Mouse (Mus musculus) kidney, embryonic 14.5 days (tissue): ENCODE results near the gene Gprc5d. TPM values are rescaled to one million over a fixed set of nuclear protein-coding genes. Genes with fewer than 3 reads are reported as not detected.

Experiments
- ATAC-seq: fragments of 200-750 bp; cut with Nextera tagmentation; 2 replicates; pipeline ENCODE4 v1.8.0; 2017; ENCODE audit warnings: moderate number of reproducible peaks, mild to moderate bottlenecking, moderate TSS enrichment, moderate library complexity; ENCODE audit not compliant: low FRiP score, low TSS enrichment
- H3K27ac ChIP-seq: fragments of 300-500 bp; sonication (generic); 2 replicates; pipeline ENCODE4 v1.5.1; 2014; ENCODE audit warnings: low read depth, mild to moderate bottlenecking, low read length, moderate library complexity, mixed read lengths
- H3K27me3 ChIP-seq: fragments of 300-500 bp; sonication (generic); 2 replicates; pipeline ENCODE4 v1.6.1; 2014; ENCODE audit warnings: mild to moderate bottlenecking, low read length; ENCODE audit not compliant: control insufficient read depth, insufficient read depth
- H3K36me3 ChIP-seq: fragments of 300-500 bp; sonication (generic); 2 replicates; pipeline ENCODE4 v1.6.1; 2014; ENCODE audit warnings: low read length, mixed read lengths; ENCODE audit not compliant: control insufficient read depth, insufficient read depth
- H3K4me1 ChIP-seq: fragments of 300-500 bp; sonication (generic); 2 replicates; pipeline ENCODE4 v1.6.1; 2014; ENCODE audit warnings: low read length, mixed read lengths; ENCODE audit not compliant: control insufficient read depth, insufficient read depth
- H3K4me2 ChIP-seq: fragments of 300-500 bp; sonication (generic); replicated peaks from 2 replicates; pipeline ENCODE4 v1.6.1; 2014; ENCODE audit warnings: low read depth, mild to moderate bottlenecking, low read length
- H3K4me3 ChIP-seq: fragments of 300-500 bp; sonication (generic); 2 replicates; pipeline ENCODE4 v1.5.1; 2014; ENCODE audit warnings: mild to moderate bottlenecking, low read length
- H3K9ac ChIP-seq: fragments of 300-500 bp; sonication (generic); 2 replicates; pipeline ENCODE4 v1.6.1; 2014; ENCODE audit warnings: low read depth, mild to moderate bottlenecking, low read length, moderate library complexity
- H3K9me3 ChIP-seq: fragments of 300-500 bp; sonication (generic); 2 replicates; pipeline ENCODE4 v1.6.1; 2016; ENCODE audit warnings: low read length; ENCODE audit not compliant: control insufficient read depth
- WGBS: fragments of 180-500 bp; shearing (Covaris S2); extraction: QIAGEN DNeasy Blood & Tissue Kit; methylation state at CpG from one replicate; pipeline ENCODE4 v1.1.7; 2014; 5-methylcytosine and 5-hydroxymethylcytosine counted together
- polyA plus RNA-seq: library from polyadenylated mRNA; unstranded; fragments of >200 nt; fragmentation: Nextera tagmentation; extraction: Ambion mirVana; gene quantifications from 2 replicates; pipeline ENCODE4 v1.2.1, GENCODE M21; 2014

Gprc5d gene
- polyA plus RNA-seq, 1 experiment from 2014 or later, result not detected

DNA sequence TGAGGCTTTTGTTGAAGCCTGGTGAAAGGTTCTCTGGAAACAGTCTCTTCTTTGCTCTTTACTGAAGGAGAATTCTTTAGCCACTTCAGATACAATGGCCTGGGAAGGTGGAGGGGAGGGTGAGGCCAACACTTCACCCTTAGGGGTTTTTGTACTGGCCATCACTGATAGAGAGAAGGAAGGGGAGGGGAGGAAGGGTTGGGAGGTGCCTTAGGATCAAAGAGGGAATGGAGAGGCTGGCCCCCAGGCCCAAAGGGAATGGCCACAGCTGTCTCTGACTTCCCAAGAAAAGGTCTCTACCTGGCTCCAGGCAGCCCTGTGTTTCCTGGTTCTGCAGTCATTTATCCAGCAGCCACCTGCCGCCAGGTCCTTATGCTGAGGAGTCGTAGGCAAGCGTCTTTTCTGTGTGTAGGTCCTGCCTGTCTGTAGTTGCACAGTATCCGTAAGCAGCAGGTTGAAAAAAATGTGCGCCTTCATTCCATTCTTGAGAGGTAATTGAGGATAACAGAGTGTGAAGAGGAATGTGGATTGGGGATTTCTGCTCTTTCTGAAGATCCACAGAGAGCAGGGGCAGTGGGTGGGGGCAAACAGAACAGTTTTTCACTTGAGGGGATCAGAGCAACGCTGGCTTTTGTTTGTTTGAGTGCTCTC is 51.2 kb downstream of the Gprc5d start:
- Histone ChIP-seq H3K27ac (no peak overlapping the region), H3K9me3 (no peaks in the 10 kb centered on the region), H3K4me3 (peak overlapping the region; percentile 60; the same call in 1 of the 2 replicates), H3K36me3 (no peaks in the 10 kb centered on the region), H3K4me2 (peak overlapping the region; percentile 76), H3K4me1 (peaks cover 22% of the 10 kb centered on the region), H3K9ac (0 out of 2 replicates have a peak overlapping the region, but pooled peaks have one; percentile 7), H3K27me3 (no peaks in the 10 kb centered on the region)
- 34% methylated on average over 6 of the region's 6 CpGs for WGBS
- no peak for ATAC-seq

DNA sequence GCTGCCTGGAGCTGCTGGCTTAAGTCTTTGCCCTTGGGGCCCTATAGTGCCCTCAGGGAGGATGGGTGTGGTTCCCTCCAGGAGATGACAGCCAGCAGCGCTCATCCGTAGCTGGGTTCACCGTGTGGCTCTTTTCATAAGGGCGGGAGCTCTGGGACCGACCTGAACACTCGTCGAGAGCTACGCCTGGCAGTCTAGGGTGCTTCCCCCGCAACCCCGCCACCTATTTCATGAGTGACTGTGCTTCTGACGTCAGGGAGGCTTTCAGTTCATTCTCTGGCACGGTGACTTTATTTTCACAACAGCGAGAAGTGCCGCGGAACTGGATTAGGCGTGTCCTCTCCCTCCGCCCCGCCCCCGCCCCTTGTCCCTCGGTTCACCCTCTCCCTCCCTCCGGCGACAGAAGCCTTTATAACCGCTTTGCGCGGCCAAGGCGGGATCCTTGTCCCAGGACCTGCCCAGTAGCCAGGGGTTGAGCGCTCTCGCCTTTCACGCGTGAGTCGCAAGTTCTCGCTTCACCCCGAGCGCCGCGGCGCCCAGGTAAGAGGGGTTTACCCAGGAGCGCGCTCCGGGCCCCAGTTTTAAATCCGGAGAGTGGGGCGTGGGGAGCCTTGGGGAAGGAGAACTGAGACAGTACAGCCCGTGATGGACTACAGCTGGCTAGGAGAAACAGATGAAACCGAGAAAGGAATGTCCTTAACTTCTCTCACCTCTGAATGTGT is 52.7 kb downstream of the Gprc5d start, which contains the start of gene Gprc5a:
Gene Gprc5a, plus strand, starts transcription at position 416 of the 722 bp plus-strand sequence.
- peak within 1 kb of the TSS; percentile 76 for H3K4me2 ChIP-seq
- H3K9me3 ChIP-seq, result no peaks in the 10 kb centered on the region
- H3K27me3 ChIP-seq, result no peaks in the 10 kb centered on the region
- H3K4me3 ChIP-seq, result peak within 1 kb of the TSS; percentile 60
- peak within 1 kb of the TSS; percentile 32; the same call in 1 of the 2 replicates for H3K27ac ChIP-seq
- ATAC-seq, result peak; percentile 77
- WGBS, result 1% methylated on average over 44 of the region's 44 CpGs
- peak within 1 kb of the TSS; percentile 60 for H3K9ac ChIP-seq
- no peaks in the 10 kb centered on the region for H3K36me3 ChIP-seq
- peaks cover 22% of the 10 kb centered on the region for H3K4me1 ChIP-seq

DNA sequence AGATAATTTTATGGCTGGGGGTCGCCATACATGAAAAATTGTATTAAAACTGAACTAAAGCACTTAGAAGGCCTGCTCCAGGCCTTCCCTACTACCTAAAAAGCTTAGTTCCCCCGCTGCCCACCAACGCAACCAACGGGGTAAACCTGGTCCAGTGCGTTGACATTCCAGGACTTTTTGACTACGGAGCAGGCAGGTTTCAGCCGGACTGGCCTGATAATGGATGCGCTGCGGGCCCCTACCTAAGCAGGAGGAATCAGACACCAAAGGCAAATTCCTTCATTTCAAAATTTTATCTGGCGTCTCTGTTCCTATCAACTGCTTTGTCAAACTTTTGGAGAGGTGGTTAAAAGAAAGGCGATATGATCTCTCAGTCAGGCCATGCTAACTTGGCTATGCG is 53.5 kb downstream of the Gprc5d start:
- 72% methylated on average over 12 of the region's 12 CpGs for WGBS
- H3K4me2 ChIP-seq, result peak overlapping the region; percentile 76
- H3K27me3 ChIP-seq, result no peaks in the 10 kb centered on the region
- H3K9ac ChIP-seq, result no peak overlapping the region
- H3K27ac ChIP-seq, result no peak overlapping the region
- no peaks in the 10 kb centered on the region for H3K36me3 ChIP-seq
- ATAC-seq, result no peak
- peaks cover 22% of the 10 kb centered on the region for H3K4me1 ChIP-seq
- H3K9me3 ChIP-seq, result no peaks in the 10 kb centered on the region
- no peak overlapping the region for H3K4me3 ChIP-seq

DNA sequence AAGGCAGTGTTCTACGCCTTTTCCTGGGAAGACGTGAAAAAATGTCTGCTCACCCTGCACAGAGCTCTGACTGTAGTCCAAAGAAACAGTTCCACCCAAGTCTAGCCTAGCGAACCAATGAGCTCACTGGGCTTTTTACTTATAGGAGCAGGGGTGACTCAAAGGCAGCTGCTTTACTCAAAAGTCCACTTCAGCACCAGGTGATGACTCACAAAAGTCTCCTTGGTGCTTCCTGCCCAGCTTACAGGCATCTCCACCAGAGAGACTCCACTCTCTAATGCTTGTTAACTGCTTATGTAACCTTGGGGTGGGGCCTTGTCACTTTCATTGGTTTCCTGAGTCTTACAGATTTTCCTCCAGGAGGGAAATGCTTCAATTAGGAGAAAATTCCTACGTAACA is 57.4 kb downstream of the Gprc5d start:
- no peaks in the 10 kb centered on the region for H3K36me3 ChIP-seq
- H3K27ac ChIP-seq, result no peak overlapping the region
- no peak overlapping the region for H3K9ac ChIP-seq
- H3K27me3 ChIP-seq, result no peaks in the 10 kb centered on the region
- no peaks in the 10 kb centered on the region for H3K9me3 ChIP-seq
- H3K4me3 ChIP-seq, result no peak overlapping the region
- 94% methylated on average over 4 of the region's 4 CpGs for WGBS
- ATAC-seq, result no peak
- peaks cover 4% of the 10 kb centered on the region for H3K4me1 ChIP-seq
- no peak overlapping the region for H3K4me2 ChIP-seq

Other genes starting within 250 kb of the Gprc5d start
- gene Gpr19, start 219.7 kb downstream of the Gprc5d start, polyA plus RNA-seq, result 12.1 and 13.1 TPM in 2 replicates
- gene Cdkn1b, start 197.9 kb downstream of the Gprc5d start, polyA plus RNA-seq, result 14.5 and 15.3 TPM in 2 replicates
- 4.4 and 4.6 TPM in 2 replicates for gene Apold1, start 136.6 kb downstream of the Gprc5d start, polyA plus RNA-seq
- 106 and 117 TPM in 2 replicates for gene Ddx47, start 106.7 kb downstream of the Gprc5d start, polyA plus RNA-seq
- gene Gprc5a, start 52.6 kb downstream of the Gprc5d start, polyA plus RNA-seq, result 12.5 and 15.8 TPM in 2 replicates
- gene Fam234b, start 79.7 kb upstream of the Gprc5d start, polyA plus RNA-seq, result 29.8 and 34.2 TPM in 2 replicates
- 9.2 and 36.9 TPM in 2 replicates for gene Hebp1, start 79.7 kb upstream of the Gprc5d start, polyA plus RNA-seq
- gene Gsg1, start 136.1 kb upstream of the Gprc5d start, polyA plus RNA-seq, result 0.64 and 1.1 TPM in 2 replicates
- 0.30 and 0.50 TPM in 2 replicates for gene Pbp2, start 192.1 kb upstream of the Gprc5d start, polyA plus RNA-seq
- gene Emp1, start 244.3 kb upstream of the Gprc5d start, polyA plus RNA-seq, result 14.0 and 23.7 TPM in 2 replicates